Mouse (Mus musculus): ENCODE measurements around the gene Cdk19.
"Not testable (repeated sequence)": the region's sequence is repeated elsewhere in the genome, so short reads cannot be mapped to it uniquely, and the experiment has no call there.

Gene Cdk19

GRCm38 (mm10) chr10:40524991-40525390 lies 185.6 kb downstream of the Cdk19 start:
- peak; percentile 90 for DNase-seq (ENCODE audit: low read depth)

DNA sequence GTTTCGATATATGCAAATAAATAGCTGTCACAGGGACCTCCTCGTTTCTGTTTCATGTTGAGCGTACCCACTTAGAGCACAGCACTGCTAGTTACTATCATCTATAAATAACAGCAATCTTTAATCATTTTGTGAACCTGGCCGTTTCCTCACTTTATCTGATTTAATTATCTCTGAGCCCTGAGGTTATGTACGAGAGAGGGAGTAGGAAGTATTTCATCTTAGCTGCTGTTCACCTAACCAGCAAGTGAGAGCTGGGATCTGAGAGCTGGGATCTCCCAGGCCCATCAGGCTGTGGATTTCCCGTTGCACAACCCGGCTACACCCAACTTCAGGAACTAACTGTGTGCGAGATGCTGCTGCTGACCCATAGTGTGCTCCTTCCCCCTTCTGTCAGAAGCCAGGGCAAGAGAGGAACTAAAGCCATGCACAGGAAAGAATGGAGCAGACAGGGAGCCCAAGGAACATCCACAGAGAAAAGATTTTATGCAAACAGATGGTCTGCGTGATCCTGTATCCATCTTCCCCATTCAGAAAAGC lies 186.3 kb downstream of the Cdk19 start:
- no peak for DNase-seq (ENCODE audit: low read depth)

- DNase-seq (ENCODE audit: low read depth), result no peak
These were observed 187.0 kb downstream of the Cdk19 start for GRCm38 (mm10) chr10:40526301-40526761.

DNA sequence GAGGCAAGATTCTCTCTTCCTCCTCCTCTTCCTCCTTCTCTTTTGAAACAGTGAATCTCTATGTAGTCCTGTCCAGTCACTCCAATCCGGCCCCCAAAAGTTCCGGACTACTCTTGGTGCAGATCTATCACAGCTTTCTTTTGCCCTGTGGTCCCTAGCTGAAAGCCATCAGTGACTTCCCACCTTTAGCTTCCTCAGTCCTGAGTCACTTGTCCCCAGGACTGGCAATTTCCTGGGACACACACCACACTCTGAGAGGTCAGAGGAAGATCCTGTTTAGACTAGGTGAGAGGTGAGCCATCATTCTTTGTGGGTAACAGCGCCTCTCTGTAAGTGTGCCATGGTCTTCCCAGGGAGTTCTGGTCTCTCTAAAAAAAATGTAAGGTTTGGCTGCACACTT lies 187.6 kb downstream of the Cdk19 start:
- DNase-seq (ENCODE audit: low read depth), result no peak

DNA sequence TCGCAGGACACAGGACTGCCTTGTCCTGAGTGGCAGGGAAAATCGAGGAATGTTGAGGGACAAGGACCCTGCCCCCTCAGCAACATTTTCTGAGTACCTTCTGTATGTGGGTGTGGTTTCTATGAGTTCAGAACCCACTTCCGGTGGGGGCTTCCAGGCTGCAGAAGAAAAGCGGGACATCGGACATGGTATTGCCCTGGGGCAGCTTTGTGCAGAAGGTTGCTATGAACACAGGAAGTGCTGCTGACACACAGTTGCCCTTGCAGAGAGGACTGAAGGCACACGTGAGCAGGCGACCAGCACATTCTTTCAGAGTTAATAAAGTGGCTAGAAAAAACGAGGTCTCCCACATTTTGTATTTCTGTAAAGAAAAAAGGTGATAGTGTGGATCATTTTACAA lies 188.2 kb downstream of the Cdk19 start:
- peak; percentile 64 for DNase-seq (ENCODE audit: low read depth)

GRCm38 (mm10) chr10:40528668-40529067 lies 189.3 kb downstream of the Cdk19 start:
- no peak for DNase-seq (ENCODE audit: low read depth)

DNA sequence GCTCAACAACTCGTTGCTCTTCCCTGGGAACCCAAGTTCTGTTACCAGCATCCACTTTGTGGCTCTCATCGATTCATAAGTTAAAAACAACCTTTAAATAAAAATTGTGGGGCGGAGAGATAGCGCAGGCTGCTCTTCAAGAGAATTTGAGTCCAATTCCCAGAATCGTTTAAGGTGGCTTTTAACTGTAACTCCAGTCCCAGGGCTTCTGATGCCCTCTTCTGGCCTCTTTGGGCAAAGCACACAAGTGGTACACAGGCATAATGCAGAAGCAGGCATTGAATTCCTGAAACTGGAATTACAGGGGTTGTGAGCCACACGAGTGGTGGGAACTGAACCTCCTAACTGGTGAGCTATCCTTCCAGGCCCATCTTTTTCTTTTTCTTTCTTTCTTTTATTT lies 190.3 kb downstream of the Cdk19 start:
- peak; percentile 83 for DNase-seq (ENCODE audit: low read depth)

GRCm38 (mm10) chr10:40530661-40531060 lies 191.3 kb downstream of the Cdk19 start:
- DNase-seq (ENCODE audit: low read depth), result no peak

- not testable (repeated sequence) for DNase-seq (ENCODE audit: low read depth)
These were observed 193.2 kb downstream of the Cdk19 start for GRCm38 (mm10) chr10:40532586-40532985.
